Mouse (Mus musculus) small intestine, adult 2 months (tissue): Measurements from ENCODE around the gene Nlrc4. TPM values are rescaled to one million over a fixed set of nuclear protein-coding genes. Genes with fewer than 3 reads are reported as not detected.
A peak's percentile ranks its signal among the peaks of the same experiment; 100 is the strongest.

Experiments
- H3K27ac ChIP-seq: fragments of 200-500 bp; 2 replicates; pipeline ENCODE4 v1.5.1; 2012; ENCODE audit warnings: low read depth, low read length, control low read depth, inconsistent platforms; ENCODE audit not compliant: insufficient read depth
- H3K27me3 ChIP-seq: fragments of 200-500 bp; 2 replicates; pipeline ENCODE4 v1.6.1; 2012; ENCODE audit warnings: mild to moderate bottlenecking, moderate library complexity, low read length, inconsistent platforms; ENCODE audit not compliant: control insufficient read depth, insufficient read depth
- H3K36me3 ChIP-seq: fragments of 200-500 bp; 2 replicates; pipeline ENCODE4 v1.6.1; 2012; ENCODE audit warnings: mild to moderate bottlenecking, low read length, control low read depth, inconsistent platforms; ENCODE audit not compliant: control insufficient read depth, insufficient read depth
- H3K4me1 ChIP-seq: fragments of 200-500 bp; 2 replicates; pipeline ENCODE4 v1.6.1; 2012; ENCODE audit warnings: low read length, inconsistent platforms, mixed read lengths; ENCODE audit not compliant: control insufficient read depth, insufficient read depth, insufficient read length
- H3K4me3 ChIP-seq: fragments of 200-500 bp; 2 replicates; pipeline ENCODE4 v1.5.1; 2012; ENCODE audit warnings: low read depth, mild to moderate bottlenecking, control low read depth, inconsistent platforms, low read length, moderate library complexity
- CTCF ChIP-seq: fragments of 200-500 bp; IDR thresholded peaks from 2 replicates; pipeline ENCODE4 v1.5.1; 2012; ENCODE audit warnings: low read depth, mild to moderate bottlenecking, control low read depth, inconsistent platforms, low read length, moderate library complexity, mixed read lengths; ENCODE audit not compliant: insufficient replicate concordance, insufficient read length; ENCODE audit errors: extremely low read depth
- POLR2A ChIP-seq: fragments of 200-500 bp; IDR thresholded peaks from 2 replicates; pipeline ENCODE4 v1.6.1; 2012; ENCODE audit warnings: low read depth, mild to moderate bottlenecking, control low read depth, inconsistent platforms, low read length, moderate library complexity
- WGBS: fragments of 180-500 bp; shearing (Covaris S2); methylation state at CpG from one replicate; pipeline ENCODE4 v1.1.7; 2018; 5-methylcytosine and 5-hydroxymethylcytosine counted together
- polyA plus RNA-seq: library from polyadenylated mRNA; depleted of rRNA; stranded (reverse); fragments of >200 nt; gene quantifications from 2 replicates; pipeline ENCODE4 v1.2.3, GENCODE M21; 2012; rRNA removed

Nlrc4 gene
- 4.2 and 6.9 TPM in 2 replicates for polyA plus RNA-seq

- 13% methylated on average over 8 of the region's 8 CpGs for WGBS
- peaks cover 6% of the 10 kb centered on the region; the same call in 1 of the 2 replicates for H3K4me1 ChIP-seq
- TF ChIP-seq CTCF, result no peak
- no peak for TF ChIP-seq POLR2A
- no peaks in the 10 kb centered on the region for H3K27me3 ChIP-seq
- H3K27ac ChIP-seq, result peak within 1 kb of the TSS; percentile 100
- peaks cover 12% of the 10 kb centered on the region for H3K36me3 ChIP-seq
- H3K4me3 ChIP-seq, result peak within 1 kb of the TSS; percentile 86
These were observed at the start of gene Nlrc4 for GRCm38 (mm10) chr17:74458711-74459408. Nlrc4 (minus strand) TSS chr17:74459142.

GRCm38 (mm10) chr17:74508600-74508999 is 49.7 kb upstream of the Nlrc4 start:
- H3K36me3 ChIP-seq, result no peaks in the 10 kb centered on the region
- TF ChIP-seq POLR2A (no peak), CTCF (no peak)
- 65% methylated on average over 3 of the region's 3 CpGs for WGBS
- no peaks in the 10 kb centered on the region for H3K4me1 ChIP-seq
- H3K4me3 ChIP-seq, result no peak overlapping the region
- no peaks in the 10 kb centered on the region for H3K27me3 ChIP-seq
- no peak overlapping the region for H3K27ac ChIP-seq

GRCm38 (mm10) chr17:74507934-74508333 is 49.0 kb upstream of the Nlrc4 start:
- WGBS, result 82% methylated on average over 2 of the region's 2 CpGs
- Histone ChIP-seq H3K36me3 (no peaks in the 10 kb centered on the region), H3K4me3 (no peak overlapping the region), H3K27ac (no peak overlapping the region), H3K4me1 (no peaks in the 10 kb centered on the region), H3K27me3 (no peaks in the 10 kb centered on the region)
- TF ChIP-seq POLR2A, result no peak
- TF ChIP-seq CTCF, result no peak

GRCm38 (mm10) chr17:74501085-74501484 is 42.1 kb upstream of the Nlrc4 start:
- Histone ChIP-seq H3K27ac (no peak overlapping the region), H3K27me3 (no peaks in the 10 kb centered on the region), H3K36me3 (peaks cover 31% of the 10 kb centered on the region), H3K4me3 (no peak overlapping the region), H3K4me1 (no peaks in the 10 kb centered on the region)
- TF ChIP-seq POLR2A, result no peak
- TF ChIP-seq CTCF, result no peak

DNA sequence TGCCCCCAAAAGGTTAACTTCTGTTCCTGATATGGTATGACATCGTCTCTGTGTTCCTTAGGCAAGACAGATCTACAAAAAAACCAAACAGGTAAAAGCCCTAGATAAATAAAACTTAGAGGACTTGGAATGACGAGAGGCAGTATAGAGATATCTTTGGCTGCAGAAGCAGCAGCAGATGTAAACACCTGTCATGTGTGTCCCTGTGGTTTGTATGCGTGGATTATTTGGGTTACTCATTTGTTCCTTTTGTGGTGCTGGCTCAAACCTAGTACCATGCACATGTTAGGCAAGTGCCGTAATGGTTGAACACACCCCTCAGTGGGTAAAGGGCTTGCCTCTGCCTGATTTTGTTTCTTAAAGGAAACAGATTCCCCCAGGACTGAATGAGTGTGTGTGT is 41.3 kb upstream of the Nlrc4 start:
- Histone ChIP-seq H3K36me3 (peaks cover 38% of the 10 kb centered on the region), H3K4me3 (no peak overlapping the region), H3K4me1 (no peaks in the 10 kb centered on the region), H3K27me3 (no peaks in the 10 kb centered on the region), H3K27ac (no peak overlapping the region)
- TF ChIP-seq POLR2A (no peak), CTCF (no peak)
- 84% methylated on average over 4 of the region's 4 CpGs for WGBS

- no peak overlapping the region for H3K4me3 ChIP-seq
- no peak overlapping the region for H3K27ac ChIP-seq
- TF ChIP-seq CTCF (no peak), POLR2A (no peak)
- peaks cover 30% of the 10 kb centered on the region for H3K36me3 ChIP-seq
- H3K27me3 ChIP-seq, result no peaks in the 10 kb centered on the region
- 84% methylated on average over 3 of the region's 3 CpGs for WGBS
- H3K4me1 ChIP-seq, result peaks cover 2% of the 10 kb centered on the region; the same call in 1 of the 2 replicates
These were observed 32.6 kb upstream of the Nlrc4 start for GRCm38 (mm10) chr17:74491565-74491964.

DNA sequence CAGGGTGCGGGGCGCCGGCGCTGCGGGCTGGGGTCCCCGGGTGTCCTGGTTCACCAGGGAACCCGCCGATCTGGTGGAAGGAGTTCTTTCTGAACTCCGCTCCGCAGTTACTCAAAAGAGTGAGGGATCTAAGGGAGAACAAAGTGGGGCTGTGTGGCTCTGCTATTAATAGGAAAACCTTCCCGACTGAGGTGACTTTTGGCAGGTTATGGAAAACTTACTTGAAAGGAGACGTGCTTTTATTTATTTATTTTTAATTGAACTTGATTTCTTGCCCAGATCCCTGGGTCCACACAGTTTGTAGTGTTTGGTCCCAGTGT is 30.9 kb upstream of the Nlrc4 start:
- H3K27me3 ChIP-seq, result no peaks in the 10 kb centered on the region
- peaks cover 2% of the 10 kb centered on the region; the same call in 1 of the 2 replicates for H3K4me1 ChIP-seq
- no peak for TF ChIP-seq POLR2A
- TF ChIP-seq CTCF, result no peak
- H3K36me3 ChIP-seq, result peaks cover 21% of the 10 kb centered on the region
- WGBS, result under 1% methylated on average over 12 of the region's 12 CpGs
- H3K4me3 ChIP-seq, result peak overlapping the region; percentile 100
- peak overlapping the region; percentile 71 for H3K27ac ChIP-seq
